Mouse (Mus musculus) Patski (cell line): Measurements from ENCODE around the gene Crim1. TPM values are rescaled to one million over a fixed set of nuclear protein-coding genes. Genes with fewer than 3 reads are reported as not detected.

Experiments
- ATAC-seq: fragments of 100-300 bp; one replicate; pipeline ENCODE4 v1.8.0; 2021
- CTCF ChIA-PET: fragments of 350-600 bp; sonication (Branson Sonifier 250); formaldehyde crosslinking; loops from one replicate; lab custom pipeline; 2022; ENCODE audit warnings: inconsistent platforms; lab: Charles Lee
- POLR2A ChIA-PET: fragments of 350-600 bp; sonication (Branson Sonifier 250); formaldehyde crosslinking; loops from one replicate; lab custom pipeline; 2022; ENCODE audit warnings: antibody characterized with exemption, inconsistent platforms; lab: Charles Lee
- DNase-seq: peaks from one replicate; pipeline ENCODE4 v3.0.0-alpha.2; 2011; ENCODE audit warnings: low read depth, low spot score
- H3K27me3 ChIP-seq: fragments of 371-371 bp; one replicate; pipeline ENCODE4 v1.5.1; 2021
- CTCF ChIP-seq: fragments of 100-300 bp; IDR thresholded peaks from one replicate; pipeline ENCODE4 v1.5.1; 2021
- in situ Hi-C: fragments of 300-500 bp; cut with MboI; formaldehyde crosslinking; loops from 3 replicates; pipeline ENCODE4 v1.11.1; 2018; ENCODE audit warnings: low pct_unique_long_range_greater_than_20kb, mixed read lengths
- polyA plus RNA-seq: library from polyadenylated mRNA; unstranded; gene quantifications from one replicate; pipeline ENCODE4 v1.2.3, GENCODE M21; 2021

The Crim1 gene
- polyA plus RNA-seq, 1 experiment from 2014 or later: 243 TPM

DNA sequence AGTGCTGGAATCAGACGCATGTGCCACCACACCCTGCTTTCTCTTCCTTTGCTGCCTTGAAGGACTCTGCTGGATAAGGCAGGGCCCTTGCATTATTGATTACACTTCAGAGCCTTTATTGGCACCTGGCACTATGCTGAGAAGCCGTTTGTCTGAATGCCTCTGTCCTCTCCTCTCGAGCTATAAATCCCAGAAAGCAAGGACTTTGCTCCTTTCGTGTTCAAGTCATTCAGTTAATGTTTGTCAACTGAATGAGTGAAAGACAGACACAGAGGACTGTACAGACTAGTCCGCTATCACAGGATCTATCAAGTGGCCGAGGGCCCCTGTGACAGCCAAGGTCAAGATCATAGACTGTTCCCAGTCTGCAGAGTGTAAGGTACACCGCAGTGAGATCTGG, 73.8 kb downstream of the Crim1 start:
- in situ Hi-C loops: no loop called here
- POLR2A ChIA-PET: interaction anchor here (0.6 kb wide), 1 partner anchor 20 kb away, joined by 3 read pairs; no protein-coding TSS in a partner anchor
- CTCF ChIA-PET: interaction anchor here (1.3 to 1.9 kb wide), 2 partner anchors 13 to 33 kb away, joined by 3 to 8 read pairs; no protein-coding TSS in a partner anchor
- H3K27me3 ChIP-seq: no peaks in the 10 kb centered on the region
- DNase-seq: no peak
- ATAC-seq: no peak
- TF ChIP-seq CTCF: no peak

DNA sequence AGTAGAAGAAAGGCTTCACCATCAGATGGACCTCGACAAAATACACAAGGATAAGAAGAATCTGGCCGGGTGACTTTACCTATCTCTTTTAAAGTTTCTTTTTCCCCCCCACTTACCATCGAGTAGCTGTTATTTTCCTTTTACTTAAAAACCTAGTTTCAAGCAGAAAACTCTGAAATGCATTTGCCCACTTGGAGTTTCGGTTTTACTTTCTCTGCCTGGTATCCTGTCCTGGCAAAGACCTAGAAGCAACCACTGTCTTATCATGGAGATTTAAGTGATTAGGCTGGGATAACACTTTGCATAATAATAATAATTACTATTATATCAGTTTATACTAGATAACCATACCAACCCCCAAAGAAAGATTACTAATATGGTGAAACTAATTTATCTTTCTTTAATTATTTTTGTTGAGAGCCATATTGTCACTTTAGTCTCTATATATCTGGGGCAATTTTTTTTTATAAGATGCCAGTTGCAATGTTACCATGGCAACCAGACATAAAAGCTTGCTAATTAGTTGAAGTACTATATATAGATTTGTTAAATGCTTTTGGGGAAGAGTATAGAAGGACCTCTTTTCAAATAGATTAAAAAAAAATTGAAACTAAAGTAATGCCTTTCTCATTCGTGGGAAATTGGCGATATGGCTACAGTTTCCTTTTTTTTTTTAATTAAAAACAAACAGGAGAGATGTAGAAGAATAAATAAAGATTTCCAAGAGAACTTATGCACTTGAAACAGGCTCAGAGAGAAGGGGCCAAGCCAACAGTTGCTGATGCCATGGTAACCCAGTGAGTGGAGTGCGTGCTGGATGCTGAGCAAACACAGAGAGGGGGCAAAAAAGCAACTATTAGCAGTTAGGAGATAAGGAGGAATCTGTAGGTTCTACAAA, 74.8 kb downstream of the Crim1 start:
- in situ Hi-C loops: no loop called here
- no peak for TF ChIP-seq CTCF
- no peaks in the 10 kb centered on the region for H3K27me3 ChIP-seq
- ATAC-seq: no peak
- no peak for DNase-seq
- CTCF ChIA-PET: interaction anchor here (1.7 kb wide), 1 partner anchor 9 kb away, joined by 4 read pairs; no protein-coding TSS in a partner anchor
- POLR2A ChIA-PET: no interaction called here

GRCm38 (mm10) chr17:78275507-78275813, 75.4 kb downstream of the Crim1 start:
- in situ Hi-C loops: no loop called here
- TF ChIP-seq CTCF: no peak
- DNase-seq: no peak
- H3K27me3 ChIP-seq: no peaks in the 10 kb centered on the region
- ATAC-seq: no peak
- CTCF ChIA-PET: interaction anchor here (1.7 kb wide), 1 partner anchor 9 kb away, joined by 4 read pairs; no protein-coding TSS in a partner anchor
- POLR2A ChIA-PET: no interaction called here

GRCm38 (mm10) chr17:78279191-78279590, 79.1 kb downstream of the Crim1 start:
- DNase-seq (no peak), ATAC-seq (no peak)
- in situ Hi-C loops: no loop called here
- POLR2A ChIA-PET: no interaction called here
- CTCF ChIA-PET: no interaction called here
- TF ChIP-seq CTCF: no peak
- H3K27me3 ChIP-seq: no peaks in the 10 kb centered on the region

GRCm38 (mm10) chr17:78280991-78281712, 81.1 kb downstream of the Crim1 start:
- in situ Hi-C loops: no loop called here
- ATAC-seq (no peak), DNase-seq (no peak)
- CTCF ChIA-PET: no interaction called here
- POLR2A ChIA-PET: no interaction called here
- TF ChIP-seq CTCF: no peak
- H3K27me3 ChIP-seq: no peaks in the 10 kb centered on the region

DNA sequence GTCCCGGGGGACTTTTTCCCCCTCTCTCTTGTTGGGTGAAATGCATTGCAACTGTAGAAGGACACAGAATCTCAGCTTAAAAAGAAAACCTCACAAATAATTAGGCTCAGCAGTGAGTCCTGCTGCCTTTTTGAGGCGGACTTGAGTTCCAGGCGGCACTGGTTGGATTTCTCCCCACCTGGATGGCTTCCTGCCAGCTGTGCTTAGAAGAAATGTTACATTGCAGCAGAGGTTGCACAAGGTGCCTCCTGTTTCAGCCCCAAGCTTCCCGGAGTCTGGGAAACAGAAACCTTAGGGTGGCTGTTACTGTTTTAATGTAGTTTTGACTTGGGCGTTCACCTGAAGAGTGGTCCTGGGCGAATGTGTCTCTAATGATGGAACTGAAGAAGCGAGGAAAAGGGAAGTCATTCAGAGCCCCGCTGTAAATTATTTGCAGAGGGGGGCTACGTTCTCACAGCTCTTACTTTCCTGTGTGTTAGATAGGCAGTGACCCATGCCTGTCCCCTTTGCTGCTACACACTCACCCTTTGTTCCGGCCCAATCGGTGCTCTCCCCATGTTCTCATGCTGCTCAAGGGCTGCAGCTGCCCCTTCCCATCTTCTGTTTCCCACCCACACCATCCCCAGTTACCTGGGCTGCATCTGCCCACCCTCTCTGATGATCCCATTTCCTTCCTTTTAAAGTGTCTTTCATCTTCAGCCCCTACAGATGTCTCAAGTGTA, 83.4 kb downstream of the Crim1 start:
- TF ChIP-seq CTCF: no peak
- ATAC-seq: no peak
- ChIA-PET POLR2A (no interaction called here), CTCF (interaction anchor here (1.0 kb wide), 1 partner anchor 11 kb away, joined by 4 read pairs; no protein-coding TSS in a partner anchor)
- no peak for DNase-seq
- no peaks in the 10 kb centered on the region for H3K27me3 ChIP-seq
- in situ Hi-C loops: no loop called here

DNA sequence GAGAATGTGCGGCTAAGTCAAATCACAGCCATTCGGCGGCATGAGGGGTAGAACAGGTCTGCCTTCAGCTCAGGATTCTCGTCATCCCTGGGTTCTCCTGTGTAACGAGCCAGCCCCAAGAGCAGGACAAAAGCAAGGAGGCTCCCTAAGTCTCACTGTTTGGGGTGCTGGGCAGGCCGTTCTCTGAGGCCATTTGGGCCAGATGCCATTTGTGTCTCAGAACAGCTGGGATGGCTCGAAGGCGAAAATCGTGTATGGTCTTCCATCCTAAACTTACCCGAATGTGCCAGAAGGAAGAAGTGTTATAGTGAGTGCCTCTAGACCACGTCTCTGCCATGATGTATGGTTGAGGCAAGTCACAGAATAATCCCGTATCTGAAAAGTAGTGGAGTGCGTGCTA, 86.0 kb downstream of the Crim1 start:
- ChIA-PET CTCF (no interaction called here), POLR2A (no interaction called here)
- TF ChIP-seq CTCF: no peak
- DNase-seq: no peak
- H3K27me3 ChIP-seq: no peaks in the 10 kb centered on the region
- in situ Hi-C loops: no loop called here
- ATAC-seq: no peak

DNA sequence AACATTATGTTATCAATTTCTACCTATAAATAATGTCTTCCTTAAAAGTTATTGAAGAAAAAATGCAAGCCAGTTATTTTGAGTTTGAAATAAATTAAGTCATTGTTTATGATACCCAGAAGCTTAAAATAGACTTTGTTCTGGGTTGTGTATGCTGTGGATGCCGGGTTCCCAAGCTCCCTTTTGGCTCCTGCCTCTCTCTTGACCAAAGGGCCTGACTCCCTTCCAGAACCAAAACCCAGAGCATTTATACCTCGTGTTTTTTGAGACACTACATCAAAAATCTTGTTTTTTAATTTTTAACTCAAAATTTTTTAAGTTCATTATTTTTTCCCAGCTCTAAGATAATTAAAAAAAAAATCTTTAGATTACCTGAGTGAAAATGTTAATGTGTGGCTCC, 87.3 kb downstream of the Crim1 start:
- no peak for DNase-seq
- TF ChIP-seq CTCF: no peak
- ATAC-seq: no peak
- H3K27me3 ChIP-seq: no peaks in the 10 kb centered on the region
- ChIA-PET CTCF (interaction anchor here (0.9 to 1.5 kb wide), 2 partner anchors 23 to 83 kb away, joined by 3 to 5 read pairs; no protein-coding TSS in a partner anchor), POLR2A (interaction anchor here (1.1 kb wide), 1 partner anchor 9 kb away, joined by 3 read pairs; no protein-coding TSS in a partner anchor)
- in situ Hi-C loops: no loop called here

DNA sequence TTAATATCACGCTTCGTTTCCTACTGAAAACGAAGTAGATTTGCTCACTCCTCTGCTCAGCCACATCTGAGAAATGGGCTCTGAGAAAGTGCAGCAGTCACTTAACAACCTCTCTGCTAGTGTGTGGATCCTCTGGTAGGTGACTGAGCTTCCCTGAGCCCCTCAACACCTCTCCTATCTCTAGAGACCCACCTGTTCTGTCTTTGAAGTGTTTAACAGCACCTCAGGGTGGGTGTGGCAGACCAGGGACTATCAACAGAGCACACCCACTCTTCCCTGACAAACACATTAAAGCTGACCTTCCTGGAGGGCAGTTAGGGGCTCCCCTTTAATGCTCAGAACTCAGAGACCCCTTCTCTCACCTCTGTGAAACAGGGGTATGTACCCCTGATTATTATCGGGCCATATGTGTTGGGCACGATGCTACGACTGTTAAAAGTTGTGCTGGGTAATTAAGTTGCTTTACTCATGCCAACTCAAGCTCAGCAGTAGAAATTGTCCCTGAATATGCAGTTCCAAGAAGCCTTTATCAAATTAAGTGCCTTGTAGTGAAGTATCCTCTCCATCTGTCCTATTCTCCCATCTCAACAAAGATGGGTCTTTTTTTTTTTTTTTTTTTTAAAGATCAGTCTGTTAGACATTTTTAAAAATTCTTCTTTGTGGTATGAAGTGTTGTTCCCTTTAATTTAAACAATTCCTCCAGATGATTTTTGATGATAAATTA, 90.3 kb downstream of the Crim1 start:
- ChIA-PET POLR2A (interaction anchor here (0.7 kb wide), 1 partner anchor 388 kb away, joined by 6 read pairs; no protein-coding TSS in a partner anchor), CTCF (no interaction called here)
- ATAC-seq (no peak), DNase-seq (no peak)
- in situ Hi-C loops: no loop called here
- H3K27me3 ChIP-seq: no peaks in the 10 kb centered on the region
- TF ChIP-seq CTCF: no peak

- H3K27me3 ChIP-seq: no peaks in the 10 kb centered on the region
- ChIA-PET CTCF (no interaction called here), POLR2A (no interaction called here)
- ATAC-seq: no peak
- no peak for DNase-seq
- no peak for TF ChIP-seq CTCF
- in situ Hi-C loops: no loop called here
Measured at GRCm38 (mm10) chr17:78291030-78291429, 91.0 kb downstream of the Crim1 start.
